Mouse (Mus musculus) ovary, adult 18-20 months (tissue): ENCODE results near the gene Cyp2c50.
"Not testable (repeated sequence)": the region's sequence is repeated elsewhere in the genome, so short reads cannot be mapped to it uniquely, and the experiment has no call there.

Experiments used
- DNase-seq: peaks from one replicate; pipeline ENCODE4 v3.0.0; 2022; ENCODE audit warnings: low spot score, mixed read lengths

Cyp2c50 gene

DNA sequence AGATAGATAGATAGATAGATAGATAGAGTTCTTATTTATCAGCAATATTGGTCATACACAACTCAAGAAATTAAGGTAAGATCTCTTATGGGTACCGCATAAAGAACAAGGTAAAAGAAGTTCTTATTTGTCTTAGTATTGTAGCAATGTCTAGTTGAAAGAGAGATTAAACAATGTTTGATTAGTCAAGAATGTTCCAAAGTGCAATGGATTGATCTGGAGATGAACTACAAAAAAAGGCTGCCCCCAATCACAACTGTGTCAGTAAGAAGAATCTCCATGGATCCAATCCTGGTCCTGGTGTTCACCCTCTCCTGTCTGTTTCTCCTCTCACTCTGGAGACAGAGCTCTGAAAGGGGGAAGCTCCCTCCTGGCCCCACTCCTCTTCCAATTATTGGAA lies at the start of gene Cyp2c50:
Cyp2c50 (plus strand) TSS at position 268 of the 400 bp plus-strand sequence.
- DNase-seq, result not testable (repeated sequence)

- DNase-seq, result no peak
Observed at GRCm38 (mm10) chr19:40073701-40074100, 15.8 kb upstream of the Cyp2c50 start, which contains the start of gene Cyp2c54. Gene Cyp2c54 (minus strand): TSS chr19:40073827.

- DNase-seq, result no peak
Observed at GRCm38 (mm10) chr19:40088381-40088780, 1.1 kb upstream of the Cyp2c50 start.

GRCm38 (mm10) chr19:40091111-40091510 lies 1.6 kb downstream of the Cyp2c50 start:
- DNase-seq, result no peak

DNA sequence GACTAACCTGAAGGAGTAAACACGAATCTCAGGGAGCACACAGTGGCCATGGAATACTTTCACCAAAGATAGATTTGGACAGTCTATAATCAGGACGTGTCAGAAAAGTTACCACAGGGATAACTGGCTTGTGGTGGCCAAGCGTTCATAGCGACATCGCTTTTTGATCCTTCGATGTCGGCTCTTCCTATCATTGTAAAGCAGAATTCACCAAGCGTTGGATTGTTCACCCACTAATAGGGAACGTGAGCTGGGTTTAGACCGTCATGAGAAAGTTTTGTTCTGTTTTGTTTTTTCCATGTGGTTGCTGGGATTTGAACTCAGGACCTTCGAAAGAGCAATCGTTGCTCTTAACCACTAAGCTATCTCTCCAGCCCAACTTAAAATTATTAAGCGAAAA lies 30.1 kb downstream of the Cyp2c50 start:
- DNase-seq, result not testable (repeated sequence)

DNA sequence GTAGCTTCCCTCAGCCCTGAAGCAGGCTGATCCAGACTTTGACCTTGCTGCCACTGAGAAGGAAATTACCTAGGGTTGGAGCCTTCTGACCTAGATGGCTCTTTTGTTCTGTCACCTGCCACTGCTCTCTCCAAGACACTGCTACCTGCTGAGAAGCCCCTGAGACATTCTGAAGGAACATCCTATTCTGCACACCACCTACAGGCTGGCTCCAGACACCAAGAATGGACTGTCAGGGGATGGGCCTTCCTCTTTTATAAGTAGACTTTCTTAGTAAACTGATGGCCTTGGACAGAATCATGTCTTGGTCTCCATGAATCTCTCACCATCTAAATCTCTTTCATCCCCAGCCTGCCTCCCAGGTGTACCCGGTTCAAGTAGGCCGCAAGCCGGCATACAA lies 35.7 kb downstream of the Cyp2c50 start:
- DNase-seq, result not testable (repeated sequence)

DNA sequence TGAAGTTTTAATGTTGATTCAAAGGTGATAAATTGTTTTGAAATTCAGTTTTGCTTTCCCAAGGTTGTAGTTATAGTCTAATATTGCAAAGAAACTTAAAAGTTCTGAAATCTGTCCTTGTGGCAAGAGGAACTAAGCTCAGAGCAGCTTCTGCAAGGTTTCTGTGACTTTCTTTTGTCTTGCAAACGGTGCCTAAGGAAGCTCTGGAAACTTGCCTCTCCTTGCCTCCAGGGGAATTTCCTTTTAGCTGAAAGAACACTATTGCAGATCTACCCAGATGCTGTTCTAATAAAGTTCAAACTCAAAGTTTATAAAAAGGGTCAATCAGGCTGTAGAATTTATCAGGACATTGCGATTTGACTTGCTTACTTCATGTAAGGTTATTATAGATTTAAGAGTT lies 37.5 kb downstream of the Cyp2c50 start:
- DNase-seq, result not testable (repeated sequence)
